Mouse (Mus musculus) neural tube, embryonic 13.5 days (tissue): ENCODE results near the gene Myo10. TPM values are rescaled to one million over a fixed set of nuclear protein-coding genes. Genes with fewer than 3 reads are reported as not detected.

Experiments
- ATAC-seq: fragments of 200-750 bp; cut with Nextera tagmentation; 2 replicates; pipeline ENCODE4 v1.8.0; 2017; ENCODE audit warnings: low read depth, mild to moderate bottlenecking, moderate TSS enrichment, moderate library complexity
- H3K27ac ChIP-seq: fragments of 300-500 bp; sonication (generic); replicated peaks from 2 replicates; pipeline ENCODE4 v1.5.1; 2015; ENCODE audit warnings: moderate library complexity, mild to moderate bottlenecking, inconsistent platforms
- H3K27me3 ChIP-seq: fragments of 300-500 bp; sonication (generic); 2 replicates; pipeline ENCODE4 v1.6.1; 2015; ENCODE audit warnings: mild to moderate bottlenecking, inconsistent platforms
- H3K36me3 ChIP-seq: fragments of 300-500 bp; sonication (generic); 2 replicates; pipeline ENCODE4 v1.6.1; 2015; ENCODE audit warnings: mild to moderate bottlenecking, inconsistent platforms
- H3K4me1 ChIP-seq: fragments of 300-500 bp; sonication (generic); replicated peaks from 2 replicates; pipeline ENCODE4 v1.6.1; 2015; ENCODE audit warnings: inconsistent platforms
- H3K4me2 ChIP-seq: fragments of 300-500 bp; sonication (generic); 2 replicates; pipeline ENCODE4 v1.6.1; 2015; ENCODE audit warnings: inconsistent platforms, mild to moderate bottlenecking, moderate library complexity
- H3K4me3 ChIP-seq: fragments of 300-500 bp; sonication (generic); 2 replicates; pipeline ENCODE4 v1.5.1; 2015; ENCODE audit warnings: mild to moderate bottlenecking, inconsistent platforms
- H3K9ac ChIP-seq: fragments of 300-500 bp; sonication (generic); 2 replicates; pipeline ENCODE4 v1.6.1; 2015; ENCODE audit warnings: moderate library complexity, mild to moderate bottlenecking, inconsistent platforms
- H3K9me3 ChIP-seq: fragments of 300-500 bp; sonication (generic); 2 replicates; pipeline ENCODE4 v1.6.1; 2016; ENCODE audit warnings: inconsistent platforms
- WGBS: fragments of 180-500 bp; shearing (Covaris S2); methylation state at CpG from one replicate; pipeline ENCODE4 v1.1.7; 2015; 5-methylcytosine and 5-hydroxymethylcytosine counted together
- polyA plus RNA-seq: library from polyadenylated mRNA; unstranded; fragments of >200 nt; fragmentation: Nextera tagmentation; extraction: Ambion mirVana; gene quantifications from 2 replicates; pipeline ENCODE4 v1.2.1, GENCODE M21; 2015

Gene Myo10
- polyA plus RNA-seq, 1 experiment from 2014 or later = 23.7 TPM

- Histone ChIP-seq H3K4me3 (no peak overlapping the region), H3K36me3 (peaks cover 36% of the 10 kb centered on the region), H3K9me3 (no peaks in the 10 kb centered on the region), H3K27me3 (no peaks in the 10 kb centered on the region), H3K27ac (0 out of 2 replicates have a peak overlapping the region, but pooled peaks have one; percentile 28), H3K4me2 (no peak overlapping the region), H3K4me1 (peaks cover 38% of the 10 kb centered on the region), H3K9ac (no peak overlapping the region)
- ATAC-seq = no peak
- 89% methylated on average over 35 of the region's 35 CpGs for WGBS
Observed at GRCm38 (mm10) chr15:25785456-25786390, 163.4 kb downstream of the Myo10 start.

- Histone ChIP-seq H3K27me3 (no peaks in the 10 kb centered on the region), H3K4me2 (no peak overlapping the region), H3K4me1 (peaks cover 49% of the 10 kb centered on the region), H3K36me3 (peaks cover 21% of the 10 kb centered on the region), H3K27ac (peak overlapping the region; percentile 7; the same call in 1 of the 2 replicates), H3K4me3 (no peak overlapping the region), H3K9me3 (no peaks in the 10 kb centered on the region), H3K9ac (no peak overlapping the region)
- WGBS = 60% methylated on average over 9 of the region's 9 CpGs
- ATAC-seq = no peak
Observed at GRCm38 (mm10) chr15:25787406-25787805, 165.1 kb downstream of the Myo10 start.

GRCm38 (mm10) chr15:25787965-25788364 lies 165.6 kb downstream of the Myo10 start:
- WGBS = 89% methylated on average over 8 of the region's 8 CpGs
- H3K4me1 ChIP-seq = peaks cover 53% of the 10 kb centered on the region
- no peaks in the 10 kb centered on the region for H3K27me3 ChIP-seq
- H3K9me3 ChIP-seq = no peaks in the 10 kb centered on the region
- no peak overlapping the region for H3K9ac ChIP-seq
- H3K36me3 ChIP-seq = peaks cover 18% of the 10 kb centered on the region
- H3K27ac ChIP-seq = peak overlapping the region; percentile 54
- ATAC-seq = no peak
- no peak overlapping the region for H3K4me2 ChIP-seq
- no peak overlapping the region for H3K4me3 ChIP-seq

- no peak overlapping the region for H3K9ac ChIP-seq
- ATAC-seq = no peak
- WGBS = 91% methylated on average over 7 of the region's 7 CpGs
- H3K36me3 ChIP-seq = peaks cover 24% of the 10 kb centered on the region
- no peaks in the 10 kb centered on the region for H3K9me3 ChIP-seq
- no peak overlapping the region for H3K4me2 ChIP-seq
- H3K27ac ChIP-seq = peak overlapping the region; percentile 54; the same call in 1 of the 2 replicates
- no peaks in the 10 kb centered on the region for H3K27me3 ChIP-seq
- H3K4me1 ChIP-seq = peaks cover 55% of the 10 kb centered on the region
- no peak overlapping the region for H3K4me3 ChIP-seq
Observed at GRCm38 (mm10) chr15:25788565-25788964, 166.2 kb downstream of the Myo10 start.

- Histone ChIP-seq H3K27ac (peak overlapping the region; percentile 54; the same call in 1 of the 2 replicates), H3K36me3 (peaks cover 20% of the 10 kb centered on the region)
- WGBS = 86% methylated on average over 10 of the region's 10 CpGs
Observed at GRCm38 (mm10) chr15:25789241-25789640, 166.9 kb downstream of the Myo10 start.

GRCm38 (mm10) chr15:25791660-25792353 lies 169.5 kb downstream of the Myo10 start:
- Histone ChIP-seq H3K36me3 (peaks cover 16% of the 10 kb centered on the region), H3K4me3 (no peak overlapping the region), H3K9ac (no peak overlapping the region), H3K9me3 (no peaks in the 10 kb centered on the region), H3K4me1 (peaks cover 52% of the 10 kb centered on the region), H3K27me3 (no peaks in the 10 kb centered on the region), H3K4me2 (no peak overlapping the region), H3K27ac (peak overlapping the region; percentile 28)
- 0 out of 2 replicates have a peak, but pooled peaks have one; percentile 20 for ATAC-seq
- 79% methylated on average over 8 of the region's 8 CpGs for WGBS

More at GRCm38 (mm10) chr15:25789241-25789640, 166.9 kb downstream of the Myo10 start:
- Histone ChIP-seq H3K4me2 (no peak overlapping the region), H3K9ac (no peak overlapping the region), H3K9me3 (no peaks in the 10 kb centered on the region), H3K27me3 (no peaks in the 10 kb centered on the region), H3K4me1 (peaks cover 62% of the 10 kb centered on the region), H3K4me3 (no peak overlapping the region)
- ATAC-seq = no peak

- H3K27ac ChIP-seq = peak overlapping the region; percentile 50; the same call in 1 of the 2 replicates
- peaks cover 37% of the 10 kb centered on the region for H3K4me1 ChIP-seq
- no peak overlapping the region for H3K4me2 ChIP-seq
- no peak for ATAC-seq
- H3K9me3 ChIP-seq = no peaks in the 10 kb centered on the region
- H3K4me3 ChIP-seq = no peak overlapping the region
- peaks cover 30% of the 10 kb centered on the region for H3K36me3 ChIP-seq
- no peaks in the 10 kb centered on the region for H3K27me3 ChIP-seq
- 42% methylated on average over 8 of the region's 8 CpGs for WGBS
- no peak overlapping the region; the same call in 1 of the 2 replicates for H3K9ac ChIP-seq
Observed at GRCm38 (mm10) chr15:25794123-25794522, 171.8 kb downstream of the Myo10 start.

GRCm38 (mm10) chr15:25795496-25795895 lies 173.2 kb downstream of the Myo10 start:
- H3K36me3 ChIP-seq = peaks cover 42% of the 10 kb centered on the region
- 99% methylated on average over 9 of the region's 9 CpGs for WGBS

GRCm38 (mm10) chr15:25796353-25796752 lies 174.0 kb downstream of the Myo10 start:
- H3K4me1 ChIP-seq = peaks cover 24% of the 10 kb centered on the region; the same call in 1 of the 2 replicates
- WGBS = 55% methylated on average over 3 of the region's 3 CpGs
- ATAC-seq = no peak
- no peaks in the 10 kb centered on the region for H3K27me3 ChIP-seq
- no peaks in the 10 kb centered on the region for H3K9me3 ChIP-seq
- H3K36me3 ChIP-seq = peaks cover 50% of the 10 kb centered on the region
- H3K4me2 ChIP-seq = no peak overlapping the region
- H3K27ac ChIP-seq = no peak overlapping the region
- H3K9ac ChIP-seq = no peak overlapping the region
- H3K4me3 ChIP-seq = no peak overlapping the region

More at GRCm38 (mm10) chr15:25795496-25795895, 173.2 kb downstream of the Myo10 start:
- Histone ChIP-seq H3K27ac (no peak overlapping the region), H3K4me2 (no peak overlapping the region), H3K9me3 (no peaks in the 10 kb centered on the region), H3K9ac (no peak overlapping the region), H3K4me1 (peaks cover 30% of the 10 kb centered on the region), H3K27me3 (no peaks in the 10 kb centered on the region), H3K4me3 (no peak overlapping the region)
- no peak for ATAC-seq

GRCm38 (mm10) chr15:25797179-25797578 lies 174.9 kb downstream of the Myo10 start:
- Histone ChIP-seq H3K36me3 (peaks cover 53% of the 10 kb centered on the region), H3K9me3 (no peaks in the 10 kb centered on the region), H3K4me2 (no peak overlapping the region), H3K27me3 (no peaks in the 10 kb centered on the region), H3K4me1 (peaks cover 17% of the 10 kb centered on the region; the same call in 1 of the 2 replicates), H3K4me3 (no peak overlapping the region), H3K9ac (no peak overlapping the region), H3K27ac (no peak overlapping the region)
- no peak for ATAC-seq
- 94% methylated on average over 8 of the region's 8 CpGs for WGBS

GRCm38 (mm10) chr15:25797888-25798287 lies 175.6 kb downstream of the Myo10 start:
- no peak overlapping the region for H3K4me2 ChIP-seq
- H3K4me1 ChIP-seq = peaks cover 15% of the 10 kb centered on the region
- ATAC-seq = no peak
- 83% methylated on average over 1 of the region's 1 CpGs for WGBS
- H3K9ac ChIP-seq = no peak overlapping the region
- H3K4me3 ChIP-seq = no peak overlapping the region
- no peaks in the 10 kb centered on the region for H3K27me3 ChIP-seq
- H3K36me3 ChIP-seq = peaks cover 57% of the 10 kb centered on the region
- H3K9me3 ChIP-seq = no peaks in the 10 kb centered on the region
- H3K27ac ChIP-seq = no peak overlapping the region

GRCm38 (mm10) chr15:25801726-25802125 lies 179.4 kb downstream of the Myo10 start:
- Histone ChIP-seq H3K4me1 (peaks cover 15% of the 10 kb centered on the region), H3K27me3 (no peaks in the 10 kb centered on the region), H3K4me2 (no peak overlapping the region), H3K9ac (no peak overlapping the region), H3K27ac (no peak overlapping the region), H3K36me3 (peaks cover 69% of the 10 kb centered on the region), H3K9me3 (no peaks in the 10 kb centered on the region), H3K4me3 (no peak overlapping the region)
- ATAC-seq = no peak
- WGBS = 78% methylated on average over 5 of the region's 5 CpGs
